Mouse (Mus musculus): ENCODE measurements around the gene Ercc6l2. TPM values are rescaled to one million over a fixed set of nuclear protein-coding genes. Genes with fewer than 3 reads are reported as not detected.
A peak's percentile ranks its signal among the peaks of the same experiment; 100 is the strongest.
"Not testable (repeated sequence)": the region's sequence is repeated elsewhere in the genome, so short reads cannot be mapped to it uniquely, and the experiment has no call there.

Ercc6l2 gene
- total and polyA plus RNA-seq, 3 experiments, result 2.1 to 9.8 (median 8.1) TPM

- H3K9ac ChIP-seq (ENCODE audit: low read depth, low read length), result no peak overlapping the region
- TF ChIP-seq POLR2A (IDR thresholded peaks at IDR 0.05; ENCODE audit: insufficient read depth, low read depth, low read length) (no peak), CTCF (IDR thresholded peaks at IDR 0.05) (no peak), EP300 (IDR thresholded peaks at IDR 0.05; ENCODE audit: insufficient read depth, low read depth, low read length) (no peak)
- no peaks in the 10 kb centered on the region for H3K36me3 ChIP-seq (ENCODE audit: control insufficient read depth, insufficient read depth, low read length)
- H3K79me2 ChIP-seq (replicated peaks; ENCODE audit: control insufficient read depth, insufficient read depth, low read length), result no peaks in the 10 kb centered on the region
- DNase-seq, result peak; percentile 38 to 76
- 27% methylated on average over 11 of the region's 11 CpGs for WGBS
- no peak overlapping the region for H3K4me3 ChIP-seq
- no peak overlapping the region; the same call in 1 of the 2 replicates for H3K27ac ChIP-seq
- no peaks in the 10 kb centered on the region; the same call in 1 of the 2 replicates for H3K4me1 ChIP-seq (ENCODE audit: control insufficient read depth, insufficient read depth, low read length)
- intact Hi-C loops (cut with DNase I), result no loop called here
- no peaks in the 10 kb centered on the region for H3K27me3 ChIP-seq (ENCODE audit: control insufficient read depth, insufficient read depth, low read length)
Observed at GRCm38 (mm10) chr13:63917198-63917767, 102.2 kb downstream of the Ercc6l2 start.

GRCm38 (mm10) chr13:63917776-63918621 lies 103.0 kb downstream of the Ercc6l2 start:
- Histone ChIP-seq H3K27ac (no peak overlapping the region; the same call in 1 of the 2 replicates), H3K4me3 (no peak overlapping the region), H3K9ac (ENCODE audit: low read depth, low read length) (no peak overlapping the region), H3K27me3 (ENCODE audit: control insufficient read depth, insufficient read depth, low read length) (no peaks in the 10 kb centered on the region), H3K4me1 (ENCODE audit: control insufficient read depth, insufficient read depth, low read length) (no peaks in the 10 kb centered on the region; the same call in 1 of the 2 replicates), H3K79me2 (replicated peaks; ENCODE audit: control insufficient read depth, insufficient read depth, low read length) (no peaks in the 10 kb centered on the region), H3K36me3 (ENCODE audit: control insufficient read depth, insufficient read depth, low read length) (no peaks in the 10 kb centered on the region)
- intact Hi-C loops (cut with DNase I), result no loop called here
- TF ChIP-seq CTCF (IDR thresholded peaks at IDR 0.05), result no peak
- no peak for TF ChIP-seq EP300 (IDR thresholded peaks at IDR 0.05; ENCODE audit: insufficient read depth, low read depth, low read length)
- no peak for TF ChIP-seq POLR2A (IDR thresholded peaks at IDR 0.05; ENCODE audit: insufficient read depth, low read depth, low read length)
- whole genome bisulfite sequencing, result 31% methylated on average over 11 of the region's 11 CpGs
- DNase-seq, result peak in 1 of 2 experiments; percentile 13

GRCm38 (mm10) chr13:63918733-63919422 lies 103.8 kb downstream of the Ercc6l2 start:
- H3K4me1 ChIP-seq (ENCODE audit: control insufficient read depth, insufficient read depth, low read length), result no peaks in the 10 kb centered on the region; the same call in 1 of the 2 replicates
- no peak overlapping the region for H3K4me3 ChIP-seq
- peak in 1 of 2 experiments; percentile 19 for DNase-seq
- no peaks in the 10 kb centered on the region for H3K79me2 ChIP-seq (replicated peaks; ENCODE audit: control insufficient read depth, insufficient read depth, low read length)
- no peak overlapping the region for H3K9ac ChIP-seq (ENCODE audit: low read depth, low read length)
- intact Hi-C loops (cut with DNase I), result no loop called here
- no peaks in the 10 kb centered on the region for H3K27me3 ChIP-seq (ENCODE audit: control insufficient read depth, insufficient read depth, low read length)
- no peaks in the 10 kb centered on the region for H3K36me3 ChIP-seq (ENCODE audit: control insufficient read depth, insufficient read depth, low read length)
- 72% methylated on average over 18 of the region's 18 CpGs for WGBS
- TF ChIP-seq CTCF (IDR thresholded peaks at IDR 0.05) (no peak), POLR2A (IDR thresholded peaks at IDR 0.05; ENCODE audit: insufficient read depth, low read depth, low read length) (no peak), EP300 (IDR thresholded peaks at IDR 0.05; ENCODE audit: insufficient read depth, low read depth, low read length) (no peak)
- no peak overlapping the region; the same call in 1 of the 2 replicates for H3K27ac ChIP-seq

DNA sequence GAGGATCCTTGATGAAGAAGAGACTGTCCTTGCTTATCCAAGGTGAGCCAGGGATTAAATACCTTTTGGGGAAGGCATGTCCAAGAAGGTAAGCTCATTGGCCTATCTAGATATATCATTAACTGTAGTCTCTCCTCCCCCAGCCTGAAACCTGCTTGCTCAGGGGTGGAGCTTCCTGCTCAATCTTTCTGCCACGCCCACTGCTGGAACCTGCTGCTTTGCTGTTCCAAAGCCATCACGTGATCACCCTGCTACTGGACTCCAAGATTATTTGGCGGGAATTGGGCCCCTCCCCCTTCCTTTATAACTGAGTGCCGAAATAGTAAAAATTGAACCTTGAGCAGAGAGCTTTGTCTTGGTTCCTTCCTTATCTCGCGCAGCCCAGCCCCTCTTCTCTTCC lies 109.0 kb downstream of the Ercc6l2 start:
- H3K4me3 ChIP-seq; H3K9ac ChIP-seq (ENCODE audit: low read depth, low read length); H3K79me2 ChIP-seq (replicated peaks; ENCODE audit: control insufficient read depth, insufficient read depth, low read length); H3K36me3 ChIP-seq (ENCODE audit: control insufficient read depth, insufficient read depth, low read length); intact Hi-C loops (cut with DNase I); H3K27me3 ChIP-seq (ENCODE audit: control insufficient read depth, insufficient read depth, low read length); H3K4me1 ChIP-seq (ENCODE audit: control insufficient read depth, insufficient read depth, low read length); H3K27ac ChIP-seq: not testable (repeated sequence)
- 58% methylated on average over 4 of the region's 6 CpGs for WGBS
- DNase-seq, result peak in 1 of 2 experiments; percentile 31

DNA sequence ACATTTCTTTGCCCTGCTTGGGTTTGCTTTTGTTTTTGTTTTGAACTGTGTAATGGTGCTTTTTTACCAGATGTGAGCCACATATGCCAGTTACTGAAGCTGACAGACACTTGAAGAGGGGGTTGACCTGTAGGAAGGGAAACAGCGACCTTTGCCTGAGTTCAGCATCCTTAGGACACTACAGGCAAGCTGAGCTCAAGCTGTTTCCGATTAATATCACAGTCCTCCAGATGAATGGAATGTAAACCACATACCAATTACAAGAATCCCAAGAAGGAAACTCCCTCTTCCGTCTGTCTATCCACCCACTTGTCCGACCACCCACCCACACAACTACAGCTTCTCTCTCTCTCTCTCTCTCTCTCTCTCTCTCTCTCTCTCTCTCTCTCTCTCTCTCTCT lies 112.3 kb downstream of the Ercc6l2 start:
- Histone ChIP-seq H3K4me3 (no peak overlapping the region), H3K4me1 (ENCODE audit: control insufficient read depth, insufficient read depth, low read length) (peaks cover 2% of the 10 kb centered on the region; the same call in 1 of the 2 replicates), H3K9ac (ENCODE audit: low read depth, low read length) (no peak overlapping the region), H3K79me2 (replicated peaks; ENCODE audit: control insufficient read depth, insufficient read depth, low read length) (no peaks in the 10 kb centered on the region), H3K36me3 (ENCODE audit: control insufficient read depth, insufficient read depth, low read length) (no peaks in the 10 kb centered on the region), H3K27me3 (ENCODE audit: control insufficient read depth, insufficient read depth, low read length) (no peaks in the 10 kb centered on the region), H3K27ac (no peak overlapping the region)
- TF ChIP-seq CTCF (IDR thresholded peaks at IDR 0.05) (no peak), EP300 (IDR thresholded peaks at IDR 0.05; ENCODE audit: insufficient read depth, low read depth, low read length) (no peak), POLR2A (IDR thresholded peaks at IDR 0.05; ENCODE audit: insufficient read depth, low read depth, low read length) (no peak)
- WGBS, result 41% methylated on average over 4 of the region's 4 CpGs
- DNase-seq, result no peak
- intact Hi-C loops (cut with DNase I), result no loop called here
